Mouse (Mus musculus) cortical plate, adult 2 months (tissue): Measurements from ENCODE around the gene Fgfr2. TPM values are rescaled to one million over a fixed set of nuclear protein-coding genes. Genes with fewer than 3 reads are reported as not detected.

Source experiments
- H3K27ac ChIP-seq: fragments of 200-500 bp; 2 replicates; pipeline ENCODE4 v1.5.1; 2012; ENCODE audit warnings: low read length, control low read depth, inconsistent platforms; ENCODE audit not compliant: insufficient read depth
- H3K4me1 ChIP-seq: fragments of 200-500 bp; 2 replicates; pipeline ENCODE4 v1.6.1; 2011; ENCODE audit warnings: low read length; ENCODE audit not compliant: control insufficient read depth, insufficient read depth
- H3K4me3 ChIP-seq: fragments of 200-500 bp; 2 replicates; pipeline ENCODE4 v1.5.1; 2011; ENCODE audit warnings: mild to moderate bottlenecking, low read length, control low read depth; ENCODE audit not compliant: insufficient read depth
- CTCF ChIP-seq: fragments of 200-500 bp; IDR thresholded peaks from 2 replicates; pipeline ENCODE4 v1.5.1; 2011; ENCODE audit warnings: mild to moderate bottlenecking, control low read depth, low read length; ENCODE audit not compliant: insufficient read depth; ENCODE audit errors: extremely low read depth
- POLR2A ChIP-seq: fragments of 200-500 bp; IDR thresholded peaks from 2 replicates; pipeline ENCODE4 v1.6.1; 2011; ENCODE audit warnings: mild to moderate bottlenecking, low read length, control low read depth; ENCODE audit not compliant: insufficient read depth; ENCODE audit errors: extremely low read depth
- polyA plus RNA-seq: library from polyadenylated mRNA; depleted of rRNA; stranded (reverse); fragments of >200 nt; gene quantifications from 2 replicates; pipeline ENCODE4 v1.2.3, GENCODE M21; 2012

The Fgfr2 gene
- polyA plus RNA-seq, 1 experiment: 50.4 TPM

GRCm38 (mm10) chr7:132933331-132933730 lies 189.8 kb downstream of the Fgfr2 start:
- Histone ChIP-seq H3K4me3 (peak overlapping the region; percentile 9; the same call in 1 of the 2 replicates), H3K4me1 (peaks cover 2% of the 10 kb centered on the region), H3K27ac (no peak overlapping the region)
- TF ChIP-seq CTCF: no peak
- TF ChIP-seq POLR2A: no peak

- TF ChIP-seq POLR2A (no peak), CTCF (no peak)
- peak overlapping the region; percentile 68 for H3K4me3 ChIP-seq
- peaks cover 2% of the 10 kb centered on the region for H3K4me1 ChIP-seq
- H3K27ac ChIP-seq: peak overlapping the region; percentile 38
These were observed 191.4 kb downstream of the Fgfr2 start for GRCm38 (mm10) chr7:132931560-132932351.

GRCm38 (mm10) chr7:132930850-132931559 lies 192.1 kb downstream of the Fgfr2 start, which contains the start of gene Zranb1:
TSS of gene Zranb1 (plus strand) at chr7:132931142.
- TF ChIP-seq POLR2A (peak; percentile 68), CTCF (no peak)
- H3K4me3 ChIP-seq: peak within 1 kb of the TSS; percentile 68
- H3K27ac ChIP-seq: peak within 1 kb of the TSS; percentile 68
- H3K4me1 ChIP-seq: peaks cover 2% of the 10 kb centered on the region

GRCm38 (mm10) chr7:132930055-132930454 lies 193.1 kb downstream of the Fgfr2 start:
- H3K4me1 ChIP-seq: peaks cover 2% of the 10 kb centered on the region
- H3K27ac ChIP-seq: no peak overlapping the region
- TF ChIP-seq CTCF: no peak
- no peak for TF ChIP-seq POLR2A
- H3K4me3 ChIP-seq: peak overlapping the region; percentile 68; the same call in 1 of the 2 replicates

- no peak overlapping the region for H3K27ac ChIP-seq
- H3K4me1 ChIP-seq: no peaks in the 10 kb centered on the region; the same call in 1 of the 2 replicates
- TF ChIP-seq CTCF: no peak
- TF ChIP-seq POLR2A: no peak
- H3K4me3 ChIP-seq: no peak overlapping the region
These were observed 195.9 kb downstream of the Fgfr2 start for GRCm38 (mm10) chr7:132927201-132927600.

GRCm38 (mm10) chr7:132925227-132925626 lies 197.9 kb downstream of the Fgfr2 start:
- no peaks in the 10 kb centered on the region; the same call in 1 of the 2 replicates for H3K4me1 ChIP-seq
- no peak overlapping the region for H3K4me3 ChIP-seq
- TF ChIP-seq POLR2A: no peak
- TF ChIP-seq CTCF: no peak
- H3K27ac ChIP-seq: no peak overlapping the region

- Histone ChIP-seq H3K4me1 (no peaks in the 10 kb centered on the region), H3K4me3 (no peak overlapping the region), H3K27ac (no peak overlapping the region)
- no peak for TF ChIP-seq CTCF
- TF ChIP-seq POLR2A: no peak
These were observed 201.2 kb downstream of the Fgfr2 start for GRCm38 (mm10) chr7:132921971-132922370.

- Histone ChIP-seq H3K4me1 (no peaks in the 10 kb centered on the region), H3K4me3 (no peak overlapping the region), H3K27ac (no peak overlapping the region)
- TF ChIP-seq CTCF (no peak), POLR2A (no peak)
These were observed 219.4 kb downstream of the Fgfr2 start for GRCm38 (mm10) chr7:132903796-132904195.

GRCm38 (mm10) chr7:132900826-132901531 lies 222.2 kb downstream of the Fgfr2 start:
- Histone ChIP-seq H3K4me1 (no peaks in the 10 kb centered on the region), H3K4me3 (no peak overlapping the region), H3K27ac (no peak overlapping the region)
- no peak for TF ChIP-seq CTCF
- no peak for TF ChIP-seq POLR2A
